Mouse (Mus musculus) heart, adult 9 months (tissue): ENCODE measurements at regions not wholly inside any gene's neighbourhood (a gene's known extent, or its start where the extent isn't known, plus 50 kb on each side); places are given as distances from the start of the nearest gene placed in this dataset.
A peak's percentile ranks its signal among the peaks of the same experiment; 100 is the strongest.

Source experiments
- DNase-seq, 2 experiments: peaks; one replicate each; pipeline ENCODE4 v3.0.0; 2022; ENCODE audit warnings: low spot score in 2 of 2

DNA sequence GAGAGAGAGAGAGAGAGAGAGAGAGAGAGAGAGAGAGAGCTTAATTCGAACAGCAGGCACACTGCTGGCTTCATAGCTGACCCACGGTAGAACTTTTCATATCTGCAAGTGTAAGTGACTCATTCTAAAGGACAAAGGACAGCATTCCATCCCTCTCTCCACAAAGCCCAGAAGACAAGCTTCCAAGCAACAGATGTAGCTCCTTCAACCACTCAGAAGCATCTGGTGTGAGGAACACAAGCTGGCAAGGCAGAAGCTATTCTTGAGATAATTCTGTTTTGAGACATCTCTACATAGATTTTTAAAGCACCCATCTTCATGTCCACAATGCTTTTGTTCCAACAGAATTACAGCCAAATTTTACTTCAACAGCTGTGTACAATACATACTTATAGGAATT, 294.2 kb upstream of the Gria1 start:
- peak in 1 of 2 experiments; percentile 11 for DNase-seq

DNA sequence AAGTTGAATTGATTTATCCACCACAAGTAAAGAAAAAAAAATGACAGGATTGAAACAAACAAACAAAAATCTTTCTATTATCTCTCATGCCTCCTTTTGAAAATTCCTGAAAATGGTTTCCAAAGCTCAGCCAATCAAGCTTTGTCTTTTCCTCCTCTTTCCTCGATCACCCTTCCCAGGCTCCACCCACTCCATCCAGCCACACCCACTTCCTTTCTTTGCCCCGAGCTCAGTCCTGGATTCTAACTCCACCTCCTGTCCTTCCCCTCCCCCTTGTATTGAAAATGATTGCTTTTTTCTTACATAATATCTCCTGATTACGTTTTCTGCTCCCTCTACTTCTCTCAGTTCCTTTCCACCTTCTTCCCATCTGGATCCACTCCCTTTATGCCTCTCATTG, 286.0 kb upstream of the Gria1 start:
- no peak for DNase-seq

DNA sequence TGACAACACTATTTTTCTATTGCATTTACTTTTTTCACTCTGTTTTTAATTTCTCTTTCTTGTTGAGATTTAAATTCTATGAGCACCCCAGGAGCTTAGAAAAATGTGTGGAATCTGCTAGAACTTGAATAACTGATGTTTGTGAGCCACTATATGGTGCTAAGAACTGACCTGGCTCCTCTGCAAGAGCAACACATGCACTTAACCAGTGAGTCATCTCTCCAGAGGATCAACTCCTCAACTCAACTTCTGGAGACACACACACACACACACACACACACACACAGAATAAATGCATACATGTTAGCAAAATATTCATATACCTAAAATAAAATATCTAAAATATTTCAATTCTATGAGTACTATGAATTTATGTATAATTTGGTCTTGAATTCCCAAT, 285.0 kb upstream of the Gria1 start:
- DNase-seq, result no peak

DNA sequence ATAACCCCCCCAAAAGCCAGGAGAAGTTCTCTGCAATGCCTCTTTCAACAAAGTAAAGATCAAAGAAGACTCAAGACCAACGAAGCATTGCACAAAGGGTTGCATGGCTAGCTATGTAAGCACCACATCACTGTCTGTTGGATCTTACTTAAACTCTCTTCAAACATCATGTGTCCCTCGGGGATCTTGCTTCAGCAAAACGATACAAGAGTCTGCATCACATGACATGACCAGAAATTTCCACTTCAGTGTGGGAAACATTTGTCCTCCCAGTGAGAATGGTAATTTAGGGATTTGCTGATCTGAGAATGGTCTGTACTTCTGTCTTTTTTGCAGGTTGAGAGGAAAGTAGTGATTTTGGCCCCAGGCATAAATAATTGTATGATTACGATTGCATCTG, 283.6 kb upstream of the Gria1 start:
- DNase-seq, result peak; percentile 29 to 51

DNA sequence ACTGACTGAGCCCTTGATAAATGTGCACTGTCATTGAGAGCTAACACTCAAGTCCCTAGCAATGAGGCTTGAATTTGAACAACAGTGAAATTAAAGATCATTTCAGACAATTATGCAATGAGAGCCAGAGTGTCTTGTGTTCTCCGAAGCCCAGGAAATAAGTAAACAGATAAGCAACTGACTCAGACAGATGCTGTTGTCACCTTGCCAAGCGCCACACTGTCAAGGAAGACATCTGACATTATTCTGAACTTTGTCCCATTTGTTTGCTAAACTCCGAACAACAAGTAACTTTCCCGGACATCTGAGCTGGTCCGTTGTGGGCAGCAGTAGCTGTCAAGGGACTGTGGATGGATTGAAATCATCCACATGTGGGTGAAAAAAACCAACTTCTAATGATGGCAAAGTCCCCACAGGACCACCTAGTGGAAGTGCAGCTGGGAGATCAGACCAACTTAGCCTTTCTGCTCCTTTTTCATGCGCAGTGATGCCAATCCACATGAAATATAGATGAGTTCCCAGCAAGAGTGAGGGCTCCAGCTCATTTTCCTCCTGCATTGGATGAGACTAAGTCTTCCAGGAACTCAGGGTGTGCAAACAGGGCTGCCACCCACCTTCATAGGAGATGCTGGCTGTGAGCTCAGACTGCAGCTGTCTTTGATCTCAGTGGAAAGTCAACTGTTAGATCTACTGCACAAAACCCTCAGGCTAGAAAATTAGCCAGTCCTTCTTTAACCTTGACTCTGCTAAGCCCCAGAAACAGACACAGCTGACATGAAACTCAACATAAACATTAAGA, 282.8 kb upstream of the Gria1 start:
- peak; percentile 55 to 56 for DNase-seq

DNA sequence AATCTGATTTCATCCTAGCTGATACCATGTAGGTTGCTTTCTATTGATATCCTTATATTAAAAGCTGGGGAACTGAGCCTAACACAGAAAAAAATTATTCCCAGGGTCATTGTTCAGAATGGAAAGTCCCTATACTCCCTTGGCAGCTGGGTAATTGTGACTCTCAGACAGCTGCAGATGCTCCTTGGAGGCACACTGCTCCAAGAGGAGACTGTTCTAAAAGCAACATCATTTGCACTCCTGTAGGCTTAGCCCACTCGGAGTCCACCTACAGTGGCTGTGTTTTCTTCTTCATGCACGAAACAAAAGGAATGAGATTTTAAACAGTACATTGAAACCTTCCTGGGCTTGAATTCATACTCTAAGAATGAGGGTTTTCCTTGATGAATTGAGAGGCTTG, 269.3 kb upstream of the Gria1 start:
- no peak for DNase-seq

DNA sequence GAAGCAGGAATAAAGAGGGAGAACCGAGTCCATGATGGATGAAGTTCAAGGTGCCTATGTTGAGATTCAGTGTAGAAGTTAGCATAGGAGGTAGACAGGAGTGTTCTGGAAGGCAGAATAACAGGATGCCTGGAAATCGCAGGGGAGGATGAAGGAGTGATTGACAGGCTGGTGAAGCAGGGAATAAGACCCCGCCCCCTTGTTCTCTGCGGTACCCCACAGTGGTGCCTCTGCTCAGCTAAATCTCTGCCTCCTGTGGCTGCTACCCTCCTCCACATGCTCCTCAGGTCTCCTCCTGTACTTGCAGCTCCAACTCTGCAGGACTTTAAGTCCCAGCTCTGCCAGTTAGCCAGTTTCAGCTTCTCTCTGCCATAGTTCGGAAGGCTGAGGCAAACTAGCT, 261.2 kb upstream of the Gria1 start:
- DNase-seq, result no peak

DNA sequence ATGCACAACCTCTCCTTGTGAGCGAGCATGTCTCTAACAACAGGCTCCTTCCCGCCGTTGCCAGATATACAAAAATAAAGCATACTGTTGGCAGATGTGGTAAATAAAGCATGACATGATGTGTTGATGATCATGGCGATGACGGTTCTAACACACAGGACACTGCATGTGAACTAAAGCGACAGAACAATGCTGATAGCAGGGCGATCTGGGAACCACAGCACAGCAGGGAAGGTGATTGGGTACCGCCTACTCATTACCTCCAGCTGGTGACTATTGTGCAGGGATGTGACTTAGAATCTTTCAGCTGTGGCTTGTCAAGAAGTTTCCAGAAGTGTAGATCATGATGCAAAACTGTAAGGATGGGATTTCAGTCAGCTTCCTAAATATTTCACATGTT, 260.5 kb upstream of the Gria1 start:
- no peak for DNase-seq

DNA sequence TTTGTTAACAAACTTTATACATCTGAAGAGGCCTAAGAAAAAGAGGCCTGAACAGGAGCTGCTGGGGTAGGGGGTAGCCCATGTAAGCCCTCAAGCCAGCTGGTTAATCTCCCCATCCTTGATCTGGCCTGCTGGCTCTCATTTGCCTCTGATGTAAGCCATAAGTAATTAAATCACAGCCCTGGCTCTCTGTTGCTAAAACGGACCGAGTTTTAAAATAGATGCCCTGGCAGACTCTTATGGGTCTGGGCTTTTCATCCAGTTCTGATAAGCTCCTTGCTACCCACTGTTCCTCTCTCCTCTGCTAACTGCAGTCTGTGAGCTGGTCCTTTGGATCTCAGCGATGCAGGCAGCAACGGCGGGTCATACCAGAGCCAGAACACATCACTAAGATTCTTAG, 259.3 kb upstream of the Gria1 start:
- DNase-seq, result peak; percentile 19 to 38

DNA sequence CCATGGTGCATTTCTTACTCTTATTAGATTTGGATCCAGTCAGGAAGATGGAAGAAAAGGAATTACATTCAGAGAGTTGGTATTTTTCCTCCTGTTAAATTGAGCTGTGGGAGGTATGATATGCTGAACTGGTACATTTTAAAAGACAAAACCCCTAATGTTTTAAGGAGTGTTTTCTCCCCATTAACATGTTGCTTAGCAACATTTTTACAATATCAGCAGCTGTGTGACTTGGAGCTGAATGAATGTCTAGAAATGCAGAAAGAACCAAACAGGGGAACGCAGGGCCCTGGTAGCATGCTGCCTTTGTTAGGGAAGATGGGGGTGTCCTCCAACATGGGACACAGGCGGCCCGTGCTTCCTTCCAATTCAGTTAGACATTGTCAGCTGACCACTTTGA, 257.5 kb upstream of the Gria1 start:
- no peak for DNase-seq

DNA sequence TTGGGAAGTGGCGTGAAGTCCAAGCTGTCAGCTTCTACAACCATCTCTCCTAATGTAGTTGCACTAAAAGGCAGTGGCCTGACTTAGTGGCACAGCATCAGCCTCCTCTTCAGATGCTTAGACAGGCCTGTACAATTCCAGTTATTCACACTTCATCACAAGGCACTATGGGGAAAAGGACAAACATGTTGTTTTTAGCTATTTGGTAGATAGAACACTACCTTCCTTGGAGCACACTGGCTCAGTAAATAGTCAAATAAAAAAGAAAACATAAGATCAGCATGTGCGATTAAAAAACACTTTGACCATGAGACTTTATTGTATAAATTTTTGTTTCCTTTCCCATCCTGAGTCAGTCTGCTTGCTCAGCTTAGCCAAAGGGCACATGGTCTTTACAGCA, 250.7 kb upstream of the Gria1 start:
- no peak for DNase-seq

DNA sequence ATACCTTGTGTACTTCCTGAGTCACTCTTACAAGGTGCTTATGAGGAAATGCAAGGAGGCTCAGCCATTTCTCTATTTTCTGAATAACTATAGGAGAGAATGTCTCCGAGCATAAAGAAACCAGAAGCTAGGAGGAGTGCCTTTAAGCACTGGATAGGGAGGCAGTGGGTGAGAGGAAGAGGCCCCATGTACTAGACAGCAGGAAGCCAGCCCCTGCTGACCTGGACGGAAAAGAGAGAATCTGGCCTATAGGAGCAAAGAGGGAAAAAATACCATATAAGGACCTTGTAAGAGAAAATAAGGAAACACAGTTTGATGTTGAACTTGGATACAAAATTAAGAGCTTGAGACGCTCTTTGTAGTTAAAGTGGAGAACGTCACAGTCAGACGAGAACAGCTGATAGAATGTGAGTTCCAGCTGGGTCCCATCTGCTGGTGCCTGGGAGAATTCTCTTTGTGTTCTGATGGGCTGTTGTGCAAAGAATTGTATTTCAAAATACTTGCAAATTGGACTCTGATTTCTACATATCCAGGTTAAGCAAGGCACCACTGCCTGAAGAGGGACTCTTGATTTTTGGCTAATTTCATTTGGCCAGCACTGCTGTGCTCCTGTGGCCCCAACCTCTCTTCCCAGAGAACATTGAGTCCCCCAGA, 248.6 kb upstream of the Gria1 start:
- DNase-seq, result peak; percentile 56 to 83

DNA sequence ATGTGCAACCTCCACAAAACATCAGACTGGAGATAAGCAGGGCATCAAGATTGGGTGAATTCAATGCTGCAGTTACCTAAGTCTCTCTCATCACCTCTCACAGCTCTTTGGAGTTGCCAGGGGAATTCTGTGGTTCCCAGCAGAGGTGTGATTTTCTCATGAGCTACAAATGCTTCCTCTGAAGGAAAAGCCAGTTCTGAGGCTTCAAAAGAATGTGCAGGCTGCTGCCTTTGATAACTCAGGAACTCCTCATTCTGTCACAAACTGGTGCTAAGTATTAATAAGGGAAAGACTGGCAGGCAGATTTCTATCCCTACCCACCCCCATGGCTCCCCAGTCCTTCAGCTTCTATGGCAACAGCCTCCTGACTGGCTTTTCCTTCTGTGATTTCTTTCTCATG, 243.8 kb upstream of the Gria1 start:
- no peak for DNase-seq

DNA sequence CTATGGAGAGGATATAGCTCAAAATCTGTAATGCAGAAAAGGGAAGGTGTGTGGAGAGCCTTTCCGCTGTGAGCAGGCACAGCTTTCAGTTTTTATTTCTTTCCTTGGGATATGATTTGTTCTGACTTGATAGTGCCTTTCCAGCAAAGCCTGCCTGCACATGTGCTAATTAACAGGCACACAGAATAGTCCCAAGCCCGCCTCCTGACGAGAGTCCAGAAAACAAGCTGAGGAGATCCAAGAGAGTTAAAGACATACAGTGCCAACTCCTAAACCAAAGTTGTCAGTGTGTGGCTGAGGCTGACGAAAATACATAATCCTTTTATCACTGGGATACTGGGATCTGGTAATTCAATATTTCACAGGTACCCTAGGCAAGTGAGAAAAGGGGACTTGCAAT, 224.8 kb upstream of the Gria1 start:
- DNase-seq, result no peak

DNA sequence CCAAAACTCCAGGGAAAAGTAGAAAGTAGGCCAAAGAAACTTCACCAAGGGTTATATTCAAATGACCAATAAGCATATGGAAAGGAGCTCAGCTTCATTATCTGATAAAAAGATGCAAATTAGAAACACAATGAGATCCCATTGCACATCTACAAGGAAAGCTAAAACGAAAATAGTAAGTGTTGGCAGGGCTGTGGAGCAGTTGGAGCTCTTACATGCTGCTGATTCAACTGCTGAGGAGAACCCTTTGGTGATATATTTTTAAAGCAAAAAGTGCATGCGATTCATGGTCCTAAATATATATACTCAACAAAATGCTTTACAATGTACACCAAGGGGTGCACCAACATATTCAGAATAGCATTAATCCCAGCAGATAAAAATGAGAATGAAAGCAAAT, 218.5 kb upstream of the Gria1 start:
- DNase-seq, result no peak

DNA sequence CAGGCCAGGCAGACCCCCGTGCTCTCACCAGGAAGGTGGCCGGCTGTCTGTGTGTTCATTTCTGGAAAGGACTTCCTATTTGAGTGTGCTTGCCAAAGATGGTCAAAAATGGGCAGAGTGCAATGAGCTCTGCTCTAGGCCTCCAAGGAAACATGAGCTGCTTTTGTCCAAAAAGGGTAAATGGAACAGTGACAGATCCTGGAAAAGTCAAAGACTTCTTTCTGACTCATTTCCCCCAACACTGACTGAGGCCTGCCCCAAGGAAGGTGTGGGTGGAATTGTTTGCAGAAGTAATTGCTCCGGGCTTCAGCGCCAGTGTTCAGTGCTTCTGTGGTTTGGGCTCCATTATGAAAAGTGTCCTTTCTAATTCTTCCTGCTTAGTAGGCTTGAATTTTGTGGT, 203.9 kb upstream of the Gria1 start:
- no peak for DNase-seq

DNA sequence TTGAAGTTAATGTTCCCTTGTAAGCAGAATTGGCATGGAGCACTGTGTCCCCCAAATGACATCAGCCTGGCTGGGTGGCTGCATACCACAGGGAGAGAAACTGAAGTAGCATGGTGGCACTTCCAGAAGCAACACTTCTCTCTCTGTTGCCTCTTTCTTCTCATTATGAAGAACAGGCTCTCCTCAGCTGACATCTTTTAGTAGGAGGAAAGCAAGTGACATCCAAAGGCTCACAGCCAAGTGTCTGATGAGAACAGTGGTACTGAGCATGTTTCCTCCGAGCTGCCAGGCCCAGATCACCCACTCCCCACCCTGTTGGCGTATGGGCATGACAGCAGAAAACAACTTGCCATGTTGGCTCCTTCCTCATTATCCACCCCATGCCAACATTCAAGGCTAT, 201.0 kb upstream of the Gria1 start:
- DNase-seq, result no peak

DNA sequence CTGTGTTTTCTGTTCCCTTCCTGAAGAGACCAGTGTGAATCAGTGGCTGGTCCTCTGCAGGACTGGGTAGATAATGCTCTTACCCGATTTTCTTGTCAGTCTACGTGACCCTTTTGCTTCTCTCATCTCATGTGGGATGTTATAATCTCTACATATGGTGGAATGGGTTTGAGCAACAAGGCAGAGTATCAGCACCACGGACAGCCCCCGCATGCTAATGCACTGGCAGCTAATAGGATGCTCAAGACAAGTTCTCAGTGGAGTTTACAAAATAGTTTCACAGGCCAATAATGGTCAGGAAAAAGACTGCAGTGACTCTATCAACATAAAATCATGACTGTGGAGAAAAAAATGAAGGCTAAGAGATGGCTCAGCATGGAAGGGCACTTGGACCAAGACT, 199.1 kb upstream of the Gria1 start:
- no peak for DNase-seq

DNA sequence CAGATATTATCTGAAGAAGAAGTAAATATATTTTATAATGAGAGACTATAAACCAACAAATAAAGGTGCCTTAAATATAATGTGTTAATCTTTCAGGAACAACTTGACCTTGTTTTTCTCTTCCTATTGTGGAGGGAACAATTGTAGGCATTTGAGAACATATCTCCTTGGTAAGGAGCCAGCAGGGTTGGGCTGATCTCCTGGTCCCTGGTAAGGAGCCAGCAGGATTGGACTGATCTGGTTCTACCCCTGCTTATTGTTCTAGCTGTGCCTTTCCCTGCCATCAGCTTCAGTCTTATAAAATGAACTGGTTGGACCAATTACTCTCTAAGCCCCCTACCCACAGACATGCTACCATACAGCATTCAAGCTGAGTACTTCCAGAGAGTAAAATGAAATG, 187.7 kb upstream of the Gria1 start:
- DNase-seq, result no peak

DNA sequence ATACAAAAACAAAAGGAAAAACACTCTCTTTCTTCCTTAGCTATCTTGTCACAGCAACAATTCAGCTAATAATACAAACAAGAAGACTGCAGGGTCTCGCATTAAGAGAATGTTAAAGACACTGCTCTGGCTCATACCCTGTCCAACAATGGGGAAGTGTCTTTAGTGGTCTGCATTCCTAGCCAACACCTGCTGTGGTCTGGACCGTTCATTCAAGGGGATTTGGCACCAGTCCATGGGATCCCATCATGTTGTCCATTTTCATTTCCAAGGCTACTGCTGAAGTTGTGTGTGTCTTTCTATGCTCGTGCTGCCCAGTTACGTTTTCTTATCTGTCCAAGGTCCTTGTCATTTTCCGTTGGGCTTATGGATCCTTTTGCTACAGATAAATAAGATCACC, 183.7 kb upstream of the Gria1 start:
- no peak for DNase-seq

DNA sequence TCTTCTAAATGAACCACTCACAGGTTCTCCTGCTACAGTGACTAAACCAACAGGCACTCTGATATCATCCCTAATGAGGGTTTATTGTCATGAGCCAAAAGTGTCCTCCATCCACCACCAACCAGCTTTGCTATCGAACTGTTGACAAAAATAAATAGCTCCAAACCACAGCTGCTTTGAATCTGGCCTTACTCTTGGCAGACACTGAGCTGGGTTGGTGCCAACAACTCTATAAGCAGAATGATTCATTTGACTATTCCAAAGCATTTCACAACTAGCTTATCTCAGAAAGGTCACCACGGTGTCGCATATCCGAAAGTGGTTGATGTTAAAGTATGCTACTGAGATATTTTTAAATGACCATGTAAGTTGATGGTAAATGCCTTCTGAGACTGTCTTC, 148.5 kb upstream of the Gria1 start:
- peak; percentile 67 to 80 for DNase-seq

DNA sequence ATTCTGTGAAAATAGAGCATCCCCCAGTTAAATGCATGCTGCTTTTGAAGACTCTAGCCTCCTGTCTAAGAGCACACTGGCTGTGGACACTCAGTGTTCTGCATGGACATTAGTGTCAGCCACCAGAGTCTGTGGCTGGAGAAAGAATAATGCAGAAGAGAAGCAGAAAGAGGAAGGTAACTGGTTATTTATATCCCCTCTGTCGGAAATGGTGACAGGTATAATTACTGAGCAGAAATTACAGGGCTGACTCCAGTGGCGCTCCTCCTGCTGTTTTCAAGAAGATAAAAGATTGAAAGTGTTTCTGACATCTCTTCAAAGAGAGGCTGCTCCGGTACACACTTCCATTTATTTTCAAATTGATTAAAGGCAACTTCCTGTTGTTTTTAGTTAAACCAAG, 139.5 kb upstream of the Gria1 start:
- DNase-seq, result no peak

DNA sequence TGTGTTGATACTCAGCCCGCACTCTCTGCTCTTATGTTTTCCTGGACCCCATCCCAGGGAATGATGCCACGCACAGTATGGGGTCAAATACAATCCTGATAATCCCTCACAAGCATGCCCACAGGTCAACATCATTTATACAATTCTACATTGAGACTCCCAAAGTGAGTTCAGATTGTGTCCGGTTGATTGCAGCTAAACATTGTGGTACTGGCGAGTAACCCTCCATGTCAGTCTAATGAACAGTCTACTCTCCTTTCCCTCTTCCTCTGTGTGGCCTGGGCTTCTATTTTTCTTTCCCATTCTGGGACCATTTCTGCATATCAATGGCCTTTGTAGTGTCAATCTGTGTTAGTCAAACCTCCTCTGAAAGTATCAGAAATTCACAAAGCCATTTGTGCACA, 112.6 kb upstream of the Gria1 start:
- no peak for DNase-seq

DNA sequence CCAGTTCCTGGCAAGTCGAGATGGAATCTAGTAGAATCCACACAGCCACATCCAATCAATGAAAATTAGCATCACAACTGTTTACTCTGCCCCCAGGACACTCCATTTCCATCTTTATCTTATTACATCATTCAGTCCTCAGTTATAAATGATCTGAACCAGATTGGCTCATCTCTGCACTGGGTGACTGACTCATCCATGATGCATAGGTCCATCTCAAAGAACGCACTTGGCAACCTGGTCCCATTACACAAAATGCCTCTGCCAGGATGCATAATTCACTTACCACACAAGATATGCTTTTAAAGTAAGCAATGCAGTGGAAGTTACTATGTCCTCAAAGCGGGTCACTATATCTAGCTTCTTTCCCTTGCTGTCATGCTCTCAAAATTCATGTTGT, 110.0 kb upstream of the Gria1 start:
- DNase-seq, result no peak
